Mouse (Mus musculus) macrophage (primary cell): ENCODE results near the gene Cyp19a1. TPM values are rescaled to one million over a fixed set of nuclear protein-coding genes. Genes with fewer than 3 reads are reported as not detected.

Experiments used
- H3K27ac ChIP-seq: fragments of 350-480 bp; formaldehyde crosslinking; 2 replicates; pipeline ENCODE4 v1.9.0; 2021
- H3K36me3 ChIP-seq: fragments of 350-480 bp; formaldehyde crosslinking; 2 replicates; pipeline ENCODE4 v1.9.0; 2021; ENCODE audit errors: inconsistent target
- H3K4me3 ChIP-seq: fragments of 350-480 bp; formaldehyde crosslinking; 2 replicates; pipeline ENCODE4 v1.9.0; 2021; ENCODE audit errors: inconsistent target
- H3K79me2 ChIP-seq: fragments of 350-480 bp; formaldehyde crosslinking; 2 replicates; pipeline ENCODE4 v1.9.0; 2021; ENCODE audit errors: inconsistent target
- WGBS: methylation state at CpG from one replicate; pipeline ENCODE4 v1.1.7; 2026; ENCODE audit warnings: inconsistent platforms; ENCODE audit not compliant: missing documents; 5-methylcytosine and 5-hydroxymethylcytosine counted together
- polyA plus RNA-seq: library from polyadenylated mRNA; stranded (reverse); fragments of 250-400 nt; gene quantifications from 3 replicates; pipeline ENCODE4 v1.2.4, GENCODE M21; 2018; ENCODE audit warnings: inconsistent platforms

Gene Cyp19a1
- polyA plus RNA-seq, 1 experiment from 2014 or later: not detected

- Histone ChIP-seq H3K4me3 (no peak overlapping the region), H3K79me2 (no peaks in the 10 kb centered on the region), H3K36me3 (no peaks in the 10 kb centered on the region), H3K27ac (no peak overlapping the region)
- WGBS: 77% methylated on average over 6 of the region's 6 CpGs
Measured at GRCm38 (mm10) chr9:54227580-54227979, 40.3 kb downstream of the Cyp19a1 start.

- no peaks in the 10 kb centered on the region for H3K36me3 ChIP-seq
- H3K4me3 ChIP-seq: no peak overlapping the region
- H3K79me2 ChIP-seq: no peaks in the 10 kb centered on the region
- H3K27ac ChIP-seq: no peak overlapping the region
- WGBS: 91% methylated on average over 5 of the region's 5 CpGs
Measured at GRCm38 (mm10) chr9:54216511-54216910, 51.4 kb downstream of the Cyp19a1 start.

- H3K4me3 ChIP-seq: no peak overlapping the region
- 94% methylated on average over 9 of the region's 9 CpGs for WGBS
- H3K36me3 ChIP-seq: no peaks in the 10 kb centered on the region
- no peaks in the 10 kb centered on the region for H3K79me2 ChIP-seq
- H3K27ac ChIP-seq: no peak overlapping the region
Measured at GRCm38 (mm10) chr9:54214881-54215280, 53.0 kb downstream of the Cyp19a1 start.

GRCm38 (mm10) chr9:54194790-54195189 is 73.1 kb downstream of the Cyp19a1 start:
- WGBS: 73% methylated on average over 5 of the region's 5 CpGs

GRCm38 (mm10) chr9:54191435-54191834 is 76.5 kb downstream of the Cyp19a1 start:
- 58% methylated on average over 3 of the region's 3 CpGs for WGBS
- Histone ChIP-seq H3K36me3 (no peaks in the 10 kb centered on the region), H3K79me2 (no peaks in the 10 kb centered on the region), H3K4me3 (no peak overlapping the region), H3K27ac (no peak overlapping the region)

More at GRCm38 (mm10) chr9:54194790-54195189, 73.1 kb downstream of the Cyp19a1 start:
- Histone ChIP-seq H3K27ac (no peak overlapping the region), H3K36me3 (no peaks in the 10 kb centered on the region), H3K79me2 (no peaks in the 10 kb centered on the region), H3K4me3 (no peak overlapping the region)

GRCm38 (mm10) chr9:54182484-54182883 is 85.4 kb downstream of the Cyp19a1 start:
- WGBS: 80% methylated on average over 7 of the region's 7 CpGs

GRCm38 (mm10) chr9:54181330-54181729 is 86.6 kb downstream of the Cyp19a1 start:
- no peak overlapping the region for H3K4me3 ChIP-seq
- no peaks in the 10 kb centered on the region for H3K79me2 ChIP-seq
- no peaks in the 10 kb centered on the region for H3K36me3 ChIP-seq
- WGBS: 9% methylated on average over 2 of the region's 2 CpGs
- no peak overlapping the region for H3K27ac ChIP-seq

More at GRCm38 (mm10) chr9:54182484-54182883, 85.4 kb downstream of the Cyp19a1 start:
- Histone ChIP-seq H3K79me2 (no peaks in the 10 kb centered on the region), H3K36me3 (no peaks in the 10 kb centered on the region), H3K27ac (no peak overlapping the region), H3K4me3 (no peak overlapping the region)

GRCm38 (mm10) chr9:54180216-54180615 is 87.7 kb downstream of the Cyp19a1 start:
- no peak overlapping the region for H3K27ac ChIP-seq
- no peak overlapping the region for H3K4me3 ChIP-seq
- no peaks in the 10 kb centered on the region for H3K79me2 ChIP-seq
- 82% methylated on average over 17 of the region's 17 CpGs for WGBS
- H3K36me3 ChIP-seq: no peaks in the 10 kb centered on the region

GRCm38 (mm10) chr9:54169489-54169888 is 98.4 kb downstream of the Cyp19a1 start:
- no peak overlapping the region for H3K27ac ChIP-seq
- H3K4me3 ChIP-seq: no peak overlapping the region
- H3K36me3 ChIP-seq: no peaks in the 10 kb centered on the region
- 48% methylated on average over 5 of the region's 5 CpGs for WGBS
- H3K79me2 ChIP-seq: no peaks in the 10 kb centered on the region

GRCm38 (mm10) chr9:54168425-54168824 is 99.5 kb downstream of the Cyp19a1 start:
- WGBS: 21% methylated on average over 10 of the region's 10 CpGs

GRCm38 (mm10) chr9:54163117-54163516 is 104.8 kb downstream of the Cyp19a1 start:
- no peaks in the 10 kb centered on the region for H3K79me2 ChIP-seq
- H3K4me3 ChIP-seq: no peak overlapping the region
- WGBS: 83% methylated on average over 5 of the region's 5 CpGs

More at GRCm38 (mm10) chr9:54168425-54168824, 99.5 kb downstream of the Cyp19a1 start:
- Histone ChIP-seq H3K27ac (no peak overlapping the region), H3K4me3 (no peak overlapping the region), H3K79me2 (no peaks in the 10 kb centered on the region), H3K36me3 (no peaks in the 10 kb centered on the region)

GRCm38 (mm10) chr9:54153679-54154078 is 114.2 kb downstream of the Cyp19a1 start:
- 71% methylated on average over 5 of the region's 5 CpGs for WGBS
- no peak overlapping the region for H3K4me3 ChIP-seq

More at GRCm38 (mm10) chr9:54163117-54163516, 104.8 kb downstream of the Cyp19a1 start:
- Histone ChIP-seq H3K27ac (no peak overlapping the region), H3K36me3 (no peaks in the 10 kb centered on the region)

GRCm38 (mm10) chr9:54139191-54139590 is 128.7 kb downstream of the Cyp19a1 start:
- Histone ChIP-seq H3K36me3 (no peaks in the 10 kb centered on the region), H3K4me3 (no peak overlapping the region)
- 86% methylated on average over 1 of the region's 1 CpGs for WGBS

More at GRCm38 (mm10) chr9:54153679-54154078, 114.2 kb downstream of the Cyp19a1 start:
- no peaks in the 10 kb centered on the region for H3K79me2 ChIP-seq
- no peaks in the 10 kb centered on the region for H3K36me3 ChIP-seq
- H3K27ac ChIP-seq: no peak overlapping the region

More at GRCm38 (mm10) chr9:54139191-54139590, 128.7 kb downstream of the Cyp19a1 start:
- Histone ChIP-seq H3K27ac (no peak overlapping the region), H3K79me2 (no peaks in the 10 kb centered on the region)
